Mouse (Mus musculus) ES-Bruce4 (cell line): ENCODE results near the gene 4921536K21Rik. TPM values are rescaled to one million over a fixed set of nuclear protein-coding genes. Genes with fewer than 3 reads are reported as not detected.
A peak's percentile ranks its signal among the peaks of the same experiment; 100 is the strongest.

Experiments used
- H3K27ac ChIP-seq: 2 replicates; pipeline ENCODE4 v1.5.1; 2012; ENCODE audit warnings: low read length, inconsistent platforms; ENCODE audit not compliant: insufficient read depth
- H3K27me3 ChIP-seq: 2 replicates; pipeline ENCODE4 v1.6.1; 2012; ENCODE audit warnings: mild to moderate bottlenecking, low read length, inconsistent platforms; ENCODE audit not compliant: control insufficient read depth, poor library complexity, insufficient read depth, severe bottlenecking
- H3K36me3 ChIP-seq: 2 replicates; pipeline ENCODE4 v1.6.1; 2012; ENCODE audit warnings: inconsistent platforms, mild to moderate bottlenecking, low read length, moderate library complexity; ENCODE audit not compliant: control insufficient read depth, poor library complexity, insufficient read depth, severe bottlenecking
- H3K4me1 ChIP-seq: one replicate; pipeline ENCODE4 v1.8.1; 2011; ENCODE audit warnings: low read length; ENCODE audit not compliant: control insufficient read depth, insufficient read depth
- H3K4me3 ChIP-seq: 2 replicates; pipeline ENCODE4 v1.5.1; 2011; ENCODE audit warnings: low read depth, mild to moderate bottlenecking, low read length
- H3K9ac ChIP-seq: 2 replicates; pipeline ENCODE4 v1.6.1; 2012; ENCODE audit warnings: low read depth, mild to moderate bottlenecking, inconsistent platforms; ENCODE audit not compliant: poor library complexity, severe bottlenecking
- H3K9me3 ChIP-seq: replicated peaks from 2 replicates; pipeline ENCODE4 v1.6.1; 2012; ENCODE audit warnings: mild to moderate bottlenecking, low read length, inconsistent platforms; ENCODE audit not compliant: control insufficient read depth, poor library complexity, insufficient read depth, severe bottlenecking
- CTCF ChIP-seq: IDR thresholded peaks from one replicate; pipeline ENCODE4 v1.8.1; 2011; ENCODE audit warnings: low read depth, low read length
- EP300 ChIP-seq: IDR thresholded peaks from 2 replicates; pipeline ENCODE4 v1.6.1; 2011; ENCODE audit warnings: low read depth, low read length; ENCODE audit not compliant: insufficient read depth
- POLR2A ChIP-seq: IDR thresholded peaks from one replicate; pipeline ENCODE4 v1.8.1; 2011; ENCODE audit warnings: low read length; ENCODE audit not compliant: insufficient read depth
- polyA plus RNA-seq: library from polyadenylated mRNA; stranded (reverse); fragments of >200 nt; gene quantifications from 2 replicates; pipeline ENCODE4 v1.2.4, GENCODE M21; 2011; ENCODE audit warnings: low read depth; ENCODE audit not compliant: missing spikeins, insufficient read depth, insufficient read length

4921536K21Rik gene
- 0.72 and 1.1 TPM in 2 replicates for polyA plus RNA-seq

GRCm38 (mm10) chr11:3894406-3895281, at the start of gene 4921536K21Rik, which contains the start of gene Dusp18:
Gene 4921536K21Rik (minus strand): TSS chr11:3895098.
Gene Dusp18 (plus strand): TSS chr11:3895240.
- peak within 1 kb of the TSS; percentile 52; the same call in 1 of the 2 replicates for H3K27ac ChIP-seq
- H3K9ac ChIP-seq, result peak within 1 kb of the TSS; percentile 76
- peak within 1 kb of the TSS; percentile 80 for H3K4me3 ChIP-seq
- TF ChIP-seq EP300 (0 out of 2 replicates have a peak, but pooled peaks have one; percentile 4), POLR2A (no peak)
- no peaks in the 10 kb centered on the region for H3K9me3 ChIP-seq
- H3K36me3 ChIP-seq, result 0 out of 2 replicates have a peak, but pooled peaks cover 2% of the 10 kb centered on the region
- no peaks in the 10 kb centered on the region for H3K4me1 ChIP-seq
- no peaks in the 10 kb centered on the region for H3K27me3 ChIP-seq

GRCm38 (mm10) chr11:3941371-3941770, 46.5 kb upstream of the 4921536K21Rik start:
- no peak overlapping the region for H3K9ac ChIP-seq
- no peaks in the 10 kb centered on the region for H3K4me1 ChIP-seq
- H3K9me3 ChIP-seq, result no peaks in the 10 kb centered on the region
- H3K27ac ChIP-seq, result no peak overlapping the region
- H3K36me3 ChIP-seq, result no peaks in the 10 kb centered on the region
- no peaks in the 10 kb centered on the region for H3K27me3 ChIP-seq
- TF ChIP-seq EP300 (no peak), POLR2A (no peak), CTCF (no peak)
- H3K4me3 ChIP-seq, result no peak overlapping the region

GRCm38 (mm10) chr11:3937321-3937874, 42.5 kb upstream of the 4921536K21Rik start:
- no peak overlapping the region for H3K4me3 ChIP-seq
- H3K27ac ChIP-seq, result no peak overlapping the region
- H3K4me1 ChIP-seq, result no peaks in the 10 kb centered on the region
- no peak overlapping the region for H3K9ac ChIP-seq
- H3K27me3 ChIP-seq, result no peaks in the 10 kb centered on the region
- H3K36me3 ChIP-seq, result no peaks in the 10 kb centered on the region
- TF ChIP-seq CTCF (no peak), POLR2A (no peak), EP300 (no peak)
- H3K9me3 ChIP-seq, result no peaks in the 10 kb centered on the region

GRCm38 (mm10) chr11:3936318-3936717, 41.4 kb upstream of the 4921536K21Rik start:
- no peak overlapping the region for H3K27ac ChIP-seq
- no peak overlapping the region for H3K9ac ChIP-seq
- H3K36me3 ChIP-seq, result no peaks in the 10 kb centered on the region
- H3K4me1 ChIP-seq, result no peaks in the 10 kb centered on the region
- no peak overlapping the region for H3K4me3 ChIP-seq
- H3K27me3 ChIP-seq, result no peaks in the 10 kb centered on the region
- TF ChIP-seq CTCF (no peak), POLR2A (no peak), EP300 (no peak)
- no peaks in the 10 kb centered on the region for H3K9me3 ChIP-seq

GRCm38 (mm10) chr11:3935135-3935534, 40.2 kb upstream of the 4921536K21Rik start:
- no peak for TF ChIP-seq CTCF
- TF ChIP-seq POLR2A, result no peak
- TF ChIP-seq EP300, result no peak
- H3K27me3 ChIP-seq, result no peaks in the 10 kb centered on the region
- H3K27ac ChIP-seq, result no peak overlapping the region
- no peak overlapping the region for H3K4me3 ChIP-seq
- H3K4me1 ChIP-seq, result no peaks in the 10 kb centered on the region
- no peaks in the 10 kb centered on the region for H3K9me3 ChIP-seq
- H3K9ac ChIP-seq, result no peak overlapping the region
- H3K36me3 ChIP-seq, result no peaks in the 10 kb centered on the region
